Mouse (Mus musculus) lung, embryonic 15.5 days (tissue): ENCODE results near the gene Slc26a8. TPM values are rescaled to one million over a fixed set of nuclear protein-coding genes. Genes with fewer than 3 reads are reported as not detected.
"Not testable (repeated sequence)": the region's sequence is repeated elsewhere in the genome, so short reads cannot be mapped to it uniquely, and the experiment has no call there.

Source experiments
- ATAC-seq: fragments of 200-750 bp; cut with Nextera tagmentation; 2 replicates; pipeline ENCODE4 v1.8.0; 2017; ENCODE audit warnings: moderate number of reproducible peaks, borderline replicate concordance; ENCODE audit not compliant: low FRiP score, low TSS enrichment; ENCODE audit errors: extremely low read depth
- H3K27ac ChIP-seq: fragments of 300-500 bp; sonication (generic); 2 replicates; pipeline ENCODE4 v1.5.1; 2015; ENCODE audit warnings: moderate library complexity, mild to moderate bottlenecking, inconsistent platforms
- H3K27me3 ChIP-seq: fragments of 300-500 bp; sonication (generic); 2 replicates; pipeline ENCODE4 v1.6.1; 2015; ENCODE audit warnings: inconsistent platforms
- H3K36me3 ChIP-seq: fragments of 300-500 bp; sonication (generic); 2 replicates; pipeline ENCODE4 v1.6.1; 2015; ENCODE audit warnings: inconsistent platforms
- H3K4me1 ChIP-seq: fragments of 300-500 bp; sonication (generic); 2 replicates; pipeline ENCODE4 v1.6.1; 2015; ENCODE audit warnings: inconsistent platforms
- H3K4me2 ChIP-seq: fragments of 300-500 bp; sonication (generic); 2 replicates; pipeline ENCODE4 v1.6.1; 2015; ENCODE audit warnings: inconsistent platforms, mild to moderate bottlenecking, moderate library complexity
- H3K4me3 ChIP-seq: fragments of 300-500 bp; sonication (generic); 2 replicates; pipeline ENCODE4 v1.5.1; 2015; ENCODE audit warnings: mild to moderate bottlenecking, inconsistent platforms
- H3K9ac ChIP-seq: fragments of 300-500 bp; sonication (generic); 2 replicates; pipeline ENCODE4 v1.6.1; 2015; ENCODE audit warnings: inconsistent platforms
- H3K9me3 ChIP-seq: fragments of 300-500 bp; sonication (generic); 2 replicates; pipeline ENCODE4 v1.6.1; 2016; ENCODE audit warnings: inconsistent platforms
- WGBS: fragments of 180-500 bp; shearing (Covaris S2); methylation state at CpG from one replicate; pipeline ENCODE4 v1.1.7; 2015; 5-methylcytosine and 5-hydroxymethylcytosine counted together
- polyA plus RNA-seq: library from polyadenylated mRNA; unstranded; fragments of >200 nt; fragmentation: Nextera tagmentation; extraction: Ambion mirVana; gene quantifications from 2 replicates; pipeline ENCODE4 v1.2.1, GENCODE M21; 2015

Slc26a8 gene
- polyA plus RNA-seq, result 0.47 and 0.58 TPM in 2 replicates

- no peaks in the 10 kb centered on the region for H3K9me3 ChIP-seq
Measured at GRCm38 (mm10) chr17:28689586-28690283, at the start of gene Slc26a8. Gene Slc26a8 (minus strand): TSS chr17:28690233.

DNA sequence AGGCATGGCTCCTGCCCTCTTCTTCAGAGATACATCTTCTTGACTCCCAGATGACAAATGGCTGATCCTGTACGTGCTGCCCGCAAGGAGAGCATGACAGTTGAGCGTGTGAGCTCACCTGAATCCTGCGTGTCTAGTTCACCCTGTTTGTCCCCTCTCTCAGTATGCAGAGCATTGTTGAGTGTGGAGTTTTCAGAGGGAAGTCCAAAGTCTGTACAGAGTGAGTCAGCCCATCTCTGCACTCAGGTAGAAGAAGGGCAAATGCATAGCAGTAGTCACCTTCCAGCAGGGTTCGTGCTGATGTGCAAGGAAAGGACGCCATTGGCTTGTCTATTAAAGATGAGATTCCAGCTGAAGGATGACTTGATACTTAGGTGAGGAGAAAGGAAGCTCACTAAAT is 49.2 kb upstream of the Slc26a8 start:
- no peak overlapping the region for H3K4me3 ChIP-seq
- WGBS, result 93% methylated on average over 6 of the region's 6 CpGs
- no peak overlapping the region for H3K4me2 ChIP-seq
- H3K36me3 ChIP-seq, result peaks cover 67% of the 10 kb centered on the region
- no peak overlapping the region for H3K27ac ChIP-seq
- H3K4me1 ChIP-seq, result no peaks in the 10 kb centered on the region
- H3K27me3 ChIP-seq, result no peaks in the 10 kb centered on the region
- no peak for ATAC-seq
- no peak overlapping the region for H3K9ac ChIP-seq
- no peaks in the 10 kb centered on the region for H3K9me3 ChIP-seq

More at GRCm38 (mm10) chr17:28689586-28690283, at the start of gene Slc26a8:
- ATAC-seq, result no peak
- peaks cover 8% of the 10 kb centered on the region; the same call in 1 of the 2 replicates for H3K27me3 ChIP-seq
- peak within 1 kb of the TSS; percentile 70 for H3K4me2 ChIP-seq
- 0 out of 2 replicates have a peak, but pooled peaks cover 4% of the 10 kb centered on the region for H3K36me3 ChIP-seq
- H3K4me1 ChIP-seq, result peaks cover 33% of the 10 kb centered on the region
- H3K9ac ChIP-seq, result peak within 1 kb of the TSS; percentile 44
- H3K27ac ChIP-seq, result peak within 1 kb of the TSS; percentile 96
- 8% methylated on average over 40 of the region's 40 CpGs for WGBS
- peak within 1 kb of the TSS; percentile 97 for H3K4me3 ChIP-seq

DNA sequence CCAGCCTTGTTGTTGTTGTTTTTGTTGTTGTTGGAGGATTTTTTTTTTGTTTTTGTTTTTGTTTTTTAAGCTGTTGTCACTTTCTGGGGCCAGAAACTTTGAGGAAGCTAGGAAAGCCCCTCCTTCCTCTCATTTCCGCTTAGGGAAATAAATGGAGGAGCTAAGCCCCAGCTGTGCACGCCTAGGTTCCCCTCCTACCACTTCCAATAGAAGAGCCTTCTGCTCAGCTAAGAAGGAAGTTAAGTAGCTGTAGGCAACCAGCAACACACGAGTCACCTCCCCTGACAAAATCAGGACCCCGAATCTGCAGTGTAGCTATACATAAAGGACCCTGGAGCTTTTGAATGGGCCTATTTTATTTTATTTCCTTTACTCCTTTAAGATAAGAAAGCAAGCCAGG is 47.9 kb upstream of the Slc26a8 start:
- Histone ChIP-seq H3K4me3 (no peak overlapping the region), H3K36me3 (peaks cover 63% of the 10 kb centered on the region), H3K4me1 (no peaks in the 10 kb centered on the region), H3K27ac (no peak overlapping the region), H3K4me2 (no peak overlapping the region), H3K27me3 (no peaks in the 10 kb centered on the region), H3K9ac (no peak overlapping the region), H3K9me3 (no peaks in the 10 kb centered on the region)
- no peak for ATAC-seq
- 75% methylated on average over 4 of the region's 4 CpGs for WGBS

GRCm38 (mm10) chr17:28736486-28736885 is 46.5 kb upstream of the Slc26a8 start:
- WGBS, result 67% methylated on average over 4 of the region's 4 CpGs
- H3K4me2 ChIP-seq, result no peak overlapping the region
- H3K9ac ChIP-seq, result no peak overlapping the region
- H3K27ac ChIP-seq, result no peak overlapping the region
- H3K4me1 ChIP-seq, result no peaks in the 10 kb centered on the region
- no peak overlapping the region for H3K4me3 ChIP-seq
- no peaks in the 10 kb centered on the region for H3K9me3 ChIP-seq
- H3K27me3 ChIP-seq, result no peaks in the 10 kb centered on the region
- peaks cover 64% of the 10 kb centered on the region for H3K36me3 ChIP-seq
- ATAC-seq, result no peak

- Histone ChIP-seq H3K9me3 (no peaks in the 10 kb centered on the region), H3K27ac (no peak overlapping the region), H3K9ac (no peak overlapping the region), H3K4me2 (no peak overlapping the region), H3K4me3 (no peak overlapping the region), H3K4me1 (no peaks in the 10 kb centered on the region), H3K27me3 (no peaks in the 10 kb centered on the region), H3K36me3 (peaks cover 66% of the 10 kb centered on the region)
- 77% methylated on average over 6 of the region's 6 CpGs for WGBS
- no peak for ATAC-seq
Measured at GRCm38 (mm10) chr17:28735317-28736105, 45.5 kb upstream of the Slc26a8 start.

GRCm38 (mm10) chr17:28727511-28727910 is 37.5 kb upstream of the Slc26a8 start:
- H3K27me3 ChIP-seq, H3K4me2 ChIP-seq, ATAC-seq, H3K9ac ChIP-seq, H3K4me1 ChIP-seq, H3K27ac ChIP-seq, H3K4me3 ChIP-seq, H3K9me3 ChIP-seq: not testable (repeated sequence)
- 90% methylated on average over 11 of the region's 11 CpGs for WGBS
- H3K36me3 ChIP-seq, result peaks cover 77% of the 10 kb centered on the region

- ATAC-seq, result no peak
- Histone ChIP-seq H3K4me2 (no peak within 1 kb of the TSS), H3K9me3 (no peaks in the 10 kb centered on the region), H3K4me3 (no peak within 1 kb of the TSS), H3K36me3 (peaks cover 65% of the 10 kb centered on the region), H3K4me1 (peaks cover 7% of the 10 kb centered on the region; the same call in 1 of the 2 replicates), H3K27ac (no peak within 1 kb of the TSS), H3K9ac (no peak within 1 kb of the TSS), H3K27me3 (no peaks in the 10 kb centered on the region)
- 82% methylated on average over 4 of the region's 4 CpGs for WGBS
Measured at GRCm38 (mm10) chr17:28725783-28726182, 35.8 kb upstream of the Slc26a8 start, which contains the start of gene AC170998.1. Gene AC170998.1 (plus strand): TSS chr17:28726083.

- WGBS, result 67% methylated on average over 3 of the region's 3 CpGs
- Histone ChIP-seq H3K4me3 (no peak overlapping the region), H3K9me3 (no peaks in the 10 kb centered on the region), H3K4me1 (peaks cover 23% of the 10 kb centered on the region; the same call in 1 of the 2 replicates), H3K36me3 (peaks cover 51% of the 10 kb centered on the region), H3K27me3 (no peaks in the 10 kb centered on the region), H3K9ac (no peak overlapping the region), H3K4me2 (no peak overlapping the region), H3K27ac (0 out of 2 replicates have a peak overlapping the region, but pooled peaks have one; percentile 42)
- no peak for ATAC-seq
Measured at GRCm38 (mm10) chr17:28717535-28717934, 27.5 kb upstream of the Slc26a8 start.

- Histone ChIP-seq H3K9ac (no peak overlapping the region), H3K4me3 (no peak overlapping the region), H3K27ac (no peak overlapping the region), H3K36me3 (peaks cover 45% of the 10 kb centered on the region), H3K4me1 (peaks cover 30% of the 10 kb centered on the region), H3K27me3 (no peaks in the 10 kb centered on the region), H3K9me3 (no peaks in the 10 kb centered on the region), H3K4me2 (no peak overlapping the region)
- 41% methylated on average over 7 of the region's 7 CpGs for WGBS
- no peak for ATAC-seq
Measured at GRCm38 (mm10) chr17:28715832-28716548, 26.0 kb upstream of the Slc26a8 start.

DNA sequence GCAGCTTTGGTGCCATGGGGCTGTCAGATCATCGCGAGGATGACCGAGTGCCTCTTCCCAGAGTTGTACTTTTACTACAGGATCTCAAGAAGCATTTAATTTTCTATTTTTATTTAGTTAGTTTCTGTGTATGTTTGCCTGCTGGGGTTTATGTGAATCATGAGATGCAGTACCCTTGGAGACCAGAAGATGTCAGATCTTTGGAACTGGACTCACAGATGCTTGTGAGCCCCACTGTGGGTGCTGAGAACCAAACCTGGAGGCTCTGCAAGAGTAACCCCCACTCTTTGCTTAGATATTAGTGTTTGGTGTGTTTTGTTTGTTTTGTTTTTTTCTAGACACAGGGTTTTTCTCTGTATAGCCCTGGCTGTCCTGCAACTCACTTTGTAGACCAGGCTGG is 24.0 kb upstream of the Slc26a8 start:
- Histone ChIP-seq H3K4me1 (peaks cover 23% of the 10 kb centered on the region), H3K36me3 (peaks cover 38% of the 10 kb centered on the region), H3K9me3 (no peaks in the 10 kb centered on the region), H3K4me3 (no peak overlapping the region), H3K4me2 (no peak overlapping the region), H3K9ac (no peak overlapping the region), H3K27ac (no peak overlapping the region), H3K27me3 (no peaks in the 10 kb centered on the region)
- no peak for ATAC-seq
- WGBS, result 87% methylated on average over 3 of the region's 3 CpGs

DNA sequence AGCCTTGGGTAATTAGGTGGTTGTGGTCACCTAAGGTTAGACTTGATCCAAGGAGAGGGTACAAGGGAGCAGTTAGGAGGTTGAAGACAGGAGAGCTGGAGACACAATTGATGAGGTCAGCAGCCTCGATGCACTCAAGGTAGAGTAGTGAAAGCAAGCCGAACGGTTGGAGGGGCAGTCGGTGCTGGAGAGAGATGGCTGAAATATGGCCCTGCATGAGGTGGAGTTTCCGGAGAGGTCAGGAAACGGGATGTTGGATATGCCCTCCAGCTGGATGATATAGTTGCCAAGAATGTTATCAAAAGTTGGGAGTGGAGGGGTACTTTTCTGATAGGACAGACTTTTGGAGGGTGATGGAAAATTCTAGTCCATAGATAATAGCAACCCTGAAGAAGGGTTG is 22.3 kb upstream of the Slc26a8 start:
- ATAC-seq, result no peak
- no peak overlapping the region for H3K27ac ChIP-seq
- no peaks in the 10 kb centered on the region for H3K27me3 ChIP-seq
- no peak overlapping the region for H3K4me3 ChIP-seq
- H3K4me2 ChIP-seq, result no peak overlapping the region
- H3K9me3 ChIP-seq, result no peaks in the 10 kb centered on the region
- H3K4me1 ChIP-seq, result peaks cover 26% of the 10 kb centered on the region
- H3K36me3 ChIP-seq, result peaks cover 31% of the 10 kb centered on the region
- no peak overlapping the region for H3K9ac ChIP-seq
- 41% methylated on average over 6 of the region's 6 CpGs for WGBS
